Mouse (Mus musculus) left cerebral cortex, postnatal 10 days (tissue): ENCODE data around the gene Nudt17. TPM values are rescaled to one million over a fixed set of nuclear protein-coding genes. Genes with fewer than 3 reads are reported as not detected.

Experiments used
- total RNA-seq, 2 experiments: library from RNA; stranded (reverse); gene quantifications; 2 replicates each; pipeline ENCODE4 v1.2.3; 2021

The Nudt17 gene
- total RNA-seq, 2 experiments from 2014 or later, result 4.7 to 5.8 TPM

Other genes starting within 250 kb of the Nudt17 start
- gene Hfe2, start 183.4 kb downstream of the Nudt17 start, total RNA-seq, result under 1 TPM; 0.39 to 0.57 TPM
- 10 to 100 TPM; 40.3 to 45.4 TPM for gene Txnip, start 150.6 kb downstream of the Nudt17 start, total RNA-seq
- not detected for gene Gm16253, start 131.6 kb downstream of the Nudt17 start, total RNA-seq
- gene Polr3gl, start 114.4 kb downstream of the Nudt17 start, total RNA-seq, result 10 to 100 TPM; 26.3 to 29.3 TPM
- gene Ankrd34a, start 111.9 kb downstream of the Nudt17 start, total RNA-seq, result 10 to 100 TPM; 56.6 to 57.0 TPM
- 10 to 100 TPM; 26.5 to 27.1 TPM for gene Lix1l, start 107.4 kb downstream of the Nudt17 start, total RNA-seq
- 10 to 100 TPM; 48.0 to 54.2 TPM for gene Rbm8a, start 78.6 kb downstream of the Nudt17 start, total RNA-seq
- gene Pex11b, start 73.2 kb downstream of the Nudt17 start, total RNA-seq, result 10 to 100 TPM; 46.2 to 47.7 TPM
- under 1 TPM; 0.12 to 0.28 TPM for gene Gm42957, start 73.1 kb downstream of the Nudt17 start, total RNA-seq
- 1 to 10 TPM; 1.4 to 1.9 TPM for gene Itga10, start 63.0 kb downstream of the Nudt17 start, total RNA-seq
- gene Ankrd35, start 38.4 kb downstream of the Nudt17 start, total RNA-seq, result 1 to 10 TPM; 7.1 to 7.9 TPM
- 10 to 100 TPM; 19.7 to 26.6 TPM for gene Pias3, start 12.2 kb downstream of the Nudt17 start, total RNA-seq
- gene Polr3c, start 19.1 kb upstream of the Nudt17 start, total RNA-seq, result 10 to 100 TPM; 27.5 to 28.1 TPM
- gene Rnf115, start 19.1 kb upstream of the Nudt17 start, total RNA-seq, result 10 to 100 TPM; 64.1 to 67.2 TPM
- not detected for gene Pdzk1, start 120.7 kb upstream of the Nudt17 start, total RNA-seq
- not detected for gene Cd160, start 120.8 kb upstream of the Nudt17 start, total RNA-seq
- 1 to 10 TPM; 2.2 to 2.8 TPM for gene Gja5, start 196.1 kb upstream of the Nudt17 start, total RNA-seq
- 10 to 100 TPM; 43.8 to 45.9 TPM for gene Gpr89, start 196.8 kb upstream of the Nudt17 start, total RNA-seq
- gene Gja8, start 217.5 kb upstream of the Nudt17 start, total RNA-seq, result not detected